Mouse (Mus musculus): ENCODE data around the gene Gm10378.
"Not testable (repeated sequence)": the region's sequence is repeated elsewhere in the genome, so short reads cannot be mapped to it uniquely, and the experiment has no call there.

Gm10378 gene

DNA sequence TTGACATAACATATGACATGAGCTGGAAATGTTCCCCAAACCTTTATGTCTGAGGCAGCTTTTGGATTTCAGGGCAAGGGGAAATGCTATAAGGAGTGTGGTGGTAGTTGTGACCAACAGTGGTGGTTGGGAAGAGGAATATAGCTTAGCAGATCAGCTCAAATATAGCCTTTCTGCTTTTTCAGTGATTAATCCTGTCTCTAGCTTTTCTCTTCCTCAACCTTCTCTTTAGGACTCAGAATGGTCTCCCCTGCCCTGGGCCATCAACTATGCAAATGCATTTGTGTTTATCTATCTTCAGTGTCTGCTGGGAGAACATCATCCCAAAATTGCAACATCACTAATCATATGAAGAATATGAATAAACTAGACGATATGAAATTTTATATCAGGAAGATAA, at the start of gene Gm10378:
TSS of gene Gm10378 (plus strand) at position 301 of the 400 bp plus-strand sequence.
- DNase-seq, result not testable (repeated sequence)

DNA sequence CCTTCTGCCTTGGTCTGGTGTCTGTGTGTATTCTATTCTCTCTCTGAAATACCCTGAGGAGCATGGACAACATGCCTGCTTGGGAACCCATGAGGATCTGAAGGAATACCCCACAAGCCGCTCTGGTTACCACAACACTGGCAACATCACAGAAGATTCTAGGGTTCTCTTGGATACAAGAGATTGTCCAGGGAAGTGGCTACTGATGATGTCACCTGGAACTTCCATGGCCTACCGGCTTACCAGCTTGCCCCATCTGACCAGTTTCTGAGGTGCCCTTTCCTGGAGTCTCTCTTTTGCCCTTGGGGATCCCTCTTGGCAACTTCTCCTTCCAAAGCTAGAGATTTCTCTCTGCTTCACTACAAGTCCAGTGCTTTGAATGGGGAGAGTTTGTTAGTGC, 13.9 kb upstream of the Gm10378 start, which contains the start of gene Gm3633:
TSS of gene Gm3633 (minus strand) at position 101 of the 400 bp plus-strand sequence.
- not testable (repeated sequence) for DNase-seq

Measured in cerebellum, postnatal 10 days (tissue).